Mouse (Mus musculus): ENCODE results near the gene Acot6. TPM values are rescaled to one million over a fixed set of nuclear protein-coding genes. Genes with fewer than 3 reads are reported as not detected.
A peak's percentile ranks its signal among the peaks of the same experiment; 100 is the strongest.

The Acot6 gene
- total RNA-seq, 1 experiment = 0.36 TPM

GRCm38 (mm10) chr12:84099605-84100004, 849 bp upstream of the Acot6 start:
- in situ Hi-C loops (cut with MboI; ENCODE audit: low sequenced_read_pairs in 2 of 2, unreplicated experiment in 2 of 2) = no loop called here
- H3K9ac ChIP-seq (ENCODE audit: insufficient read depth, low read depth, low read length, poor library complexity, severe bottlenecking) = no peak overlapping the region
- TF ChIP-seq MAFK (IDR thresholded peaks at IDR 0.05; ENCODE audit: insufficient read depth, low read depth, low read length) (no peak), ZNF384 (IDR thresholded peaks at IDR 0.05; ENCODE audit: low read depth, low read length) (no peak), ZC3H11A (IDR thresholded peaks at IDR 0.05; ENCODE audit: borderline replicate concordance, low read depth, low read length) (no peak), CHD2 (IDR thresholded peaks at IDR 0.05; ENCODE audit: low read depth, low read length) (no peak), HCFC1 (IDR thresholded peaks at IDR 0.05; ENCODE audit: borderline replicate concordance, insufficient read depth, low read length) (no peak)
- no peaks in the 10 kb centered on the region for H3K9me3 ChIP-seq (ENCODE audit: control insufficient read depth, insufficient read depth, low read depth, low read length)
- no peak overlapping the region for H3K27ac ChIP-seq (ENCODE audit: insufficient read depth, low read depth, low read length, poor library complexity, severe bottlenecking)
- H3K4me1 ChIP-seq (ENCODE audit: control insufficient read depth in 2 of 2, insufficient read depth in 2 of 2, low read length in 2 of 2, poor library complexity in 1 of 2) = no peaks in the 10 kb centered on the region
- H3K36me3 ChIP-seq (ENCODE audit: control insufficient read depth, insufficient read depth, low read length, poor library complexity, severe bottlenecking) = no peaks in the 10 kb centered on the region
- H3K4me3 ChIP-seq (ENCODE audit: insufficient read depth in 1 of 2, low read depth in 1 of 2, low read length in 2 of 2, poor library complexity in 1 of 2, severe bottlenecking in 1 of 2) = no peak overlapping the region
- DNase-seq (ENCODE audit: low read depth, low spot score) = no peak

- no peak overlapping the region for H3K4me3 ChIP-seq (ENCODE audit: insufficient read depth in 1 of 2, low read depth in 1 of 2, low read length in 2 of 2, poor library complexity in 1 of 2, severe bottlenecking in 1 of 2)
Observed at GRCm38 (mm10) chr12:84100071-84100470, 383 bp upstream of the Acot6 start.

GRCm38 (mm10) chr12:84101493-84101845, 1.0 kb downstream of the Acot6 start:
- in situ Hi-C loops (cut with MboI; ENCODE audit: low sequenced_read_pairs in 2 of 2, unreplicated experiment in 2 of 2) = no loop called here
- H3K4me1 ChIP-seq (ENCODE audit: control insufficient read depth in 2 of 2, insufficient read depth in 2 of 2, low read length in 2 of 2, poor library complexity in 1 of 2) = no peaks in the 10 kb centered on the region
- DNase-seq (ENCODE audit: low read depth, low spot score) = no peak
- no peak overlapping the region for H3K27ac ChIP-seq (ENCODE audit: insufficient read depth, low read depth, low read length, poor library complexity, severe bottlenecking)
- H3K4me3 ChIP-seq (ENCODE audit: insufficient read depth in 1 of 2, low read depth in 1 of 2, low read length in 2 of 2, poor library complexity in 1 of 2, severe bottlenecking in 1 of 2) = peak overlapping the region in 1 of 2 experiments; percentile 68; a peak in 3 of 4 replicates
- no peak overlapping the region for H3K9ac ChIP-seq (ENCODE audit: insufficient read depth, low read depth, low read length, poor library complexity, severe bottlenecking)
- TF ChIP-seq MAFK (IDR thresholded peaks at IDR 0.05; ENCODE audit: insufficient read depth, low read depth, low read length) (no peak), HCFC1 (IDR thresholded peaks at IDR 0.05; ENCODE audit: borderline replicate concordance, insufficient read depth, low read length) (no peak), CHD2 (IDR thresholded peaks at IDR 0.05; ENCODE audit: low read depth, low read length) (no peak), ZNF384 (IDR thresholded peaks at IDR 0.05; ENCODE audit: low read depth, low read length) (no peak), ZC3H11A (IDR thresholded peaks at IDR 0.05; ENCODE audit: borderline replicate concordance, low read depth, low read length) (no peak)
- no peaks in the 10 kb centered on the region for H3K36me3 ChIP-seq (ENCODE audit: control insufficient read depth, insufficient read depth, low read length, poor library complexity, severe bottlenecking)
- no peaks in the 10 kb centered on the region for H3K9me3 ChIP-seq (ENCODE audit: control insufficient read depth, insufficient read depth, low read depth, low read length)

More at GRCm38 (mm10) chr12:84100071-84100470, 383 bp upstream of the Acot6 start:
- H3K36me3 ChIP-seq (ENCODE audit: control insufficient read depth, insufficient read depth, low read length, poor library complexity, severe bottlenecking) = no peaks in the 10 kb centered on the region
- DNase-seq (ENCODE audit: low read depth, low spot score) = no peak
- TF ChIP-seq MAFK (IDR thresholded peaks at IDR 0.05; ENCODE audit: insufficient read depth, low read depth, low read length) (no peak), ZC3H11A (IDR thresholded peaks at IDR 0.05; ENCODE audit: borderline replicate concordance, low read depth, low read length) (no peak), ZNF384 (IDR thresholded peaks at IDR 0.05; ENCODE audit: low read depth, low read length) (no peak), CHD2 (IDR thresholded peaks at IDR 0.05; ENCODE audit: low read depth, low read length) (no peak), HCFC1 (IDR thresholded peaks at IDR 0.05; ENCODE audit: borderline replicate concordance, insufficient read depth, low read length) (no peak)
- H3K27ac ChIP-seq (ENCODE audit: insufficient read depth, low read depth, low read length, poor library complexity, severe bottlenecking) = no peak overlapping the region
- H3K4me1 ChIP-seq (ENCODE audit: control insufficient read depth in 2 of 2, insufficient read depth in 2 of 2, low read length in 2 of 2, poor library complexity in 1 of 2) = no peaks in the 10 kb centered on the region
- in situ Hi-C loops (cut with MboI; ENCODE audit: low sequenced_read_pairs in 2 of 2, unreplicated experiment in 2 of 2) = no loop called here
- H3K9me3 ChIP-seq (ENCODE audit: control insufficient read depth, insufficient read depth, low read depth, low read length) = no peaks in the 10 kb centered on the region
- no peak overlapping the region for H3K9ac ChIP-seq (ENCODE audit: insufficient read depth, low read depth, low read length, poor library complexity, severe bottlenecking)

- Histone ChIP-seq H3K4me3 (ENCODE audit: insufficient read depth in 1 of 2, low read depth in 1 of 2, low read length in 2 of 2, poor library complexity in 1 of 2, severe bottlenecking in 1 of 2) (no peak overlapping the region), H3K9me3 (ENCODE audit: control insufficient read depth, insufficient read depth, low read depth, low read length) (no peaks in the 10 kb centered on the region), H3K4me1 (ENCODE audit: control insufficient read depth in 2 of 2, insufficient read depth in 2 of 2, low read length in 2 of 2, poor library complexity in 1 of 2) (no peaks in the 10 kb centered on the region), H3K36me3 (ENCODE audit: control insufficient read depth, insufficient read depth, low read length, poor library complexity, severe bottlenecking) (no peaks in the 10 kb centered on the region), H3K9ac (ENCODE audit: insufficient read depth, low read depth, low read length, poor library complexity, severe bottlenecking) (no peak overlapping the region), H3K27ac (ENCODE audit: insufficient read depth, low read depth, low read length, poor library complexity, severe bottlenecking) (no peak overlapping the region)
- TF ChIP-seq CHD2 (IDR thresholded peaks at IDR 0.05; ENCODE audit: low read depth, low read length) (no peak), ZC3H11A (IDR thresholded peaks at IDR 0.05; ENCODE audit: borderline replicate concordance, low read depth, low read length) (no peak), HCFC1 (IDR thresholded peaks at IDR 0.05; ENCODE audit: borderline replicate concordance, insufficient read depth, low read length) (no peak), ZNF384 (IDR thresholded peaks at IDR 0.05; ENCODE audit: low read depth, low read length) (no peak), MAFK (IDR thresholded peaks at IDR 0.05; ENCODE audit: insufficient read depth, low read depth, low read length) (no peak)
- no peak for DNase-seq (ENCODE audit: low read depth, low spot score)
- in situ Hi-C loops (cut with MboI; ENCODE audit: low sequenced_read_pairs in 2 of 2, unreplicated experiment in 2 of 2) = no loop called here
Observed at GRCm38 (mm10) chr12:84107012-84107411, 6.6 kb downstream of the Acot6 start.

GRCm38 (mm10) chr12:84107692-84108091, 7.2 kb downstream of the Acot6 start:
- in situ Hi-C loops (cut with MboI; ENCODE audit: low sequenced_read_pairs in 2 of 2, unreplicated experiment in 2 of 2) = no loop called here

More at GRCm38 (mm10) chr12:84107692-84108091, 7.2 kb downstream of the Acot6 start:
- Histone ChIP-seq H3K27ac (ENCODE audit: insufficient read depth, low read depth, low read length, poor library complexity, severe bottlenecking) (no peak overlapping the region), H3K9ac (ENCODE audit: insufficient read depth, low read depth, low read length, poor library complexity, severe bottlenecking) (no peak overlapping the region), H3K36me3 (ENCODE audit: control insufficient read depth, insufficient read depth, low read length, poor library complexity, severe bottlenecking) (no peaks in the 10 kb centered on the region), H3K4me3 (ENCODE audit: insufficient read depth in 1 of 2, low read depth in 1 of 2, low read length in 2 of 2, poor library complexity in 1 of 2, severe bottlenecking in 1 of 2) (no peak overlapping the region), H3K9me3 (ENCODE audit: control insufficient read depth, insufficient read depth, low read depth, low read length) (no peaks in the 10 kb centered on the region), H3K4me1 (ENCODE audit: control insufficient read depth in 2 of 2, insufficient read depth in 2 of 2, low read length in 2 of 2, poor library complexity in 1 of 2) (no peaks in the 10 kb centered on the region)
- TF ChIP-seq ZC3H11A (IDR thresholded peaks at IDR 0.05; ENCODE audit: borderline replicate concordance, low read depth, low read length) (no peak), MAFK (IDR thresholded peaks at IDR 0.05; ENCODE audit: insufficient read depth, low read depth, low read length) (no peak), HCFC1 (IDR thresholded peaks at IDR 0.05; ENCODE audit: borderline replicate concordance, insufficient read depth, low read length) (no peak), CHD2 (IDR thresholded peaks at IDR 0.05; ENCODE audit: low read depth, low read length) (no peak), ZNF384 (IDR thresholded peaks at IDR 0.05; ENCODE audit: low read depth, low read length) (no peak)
- no peak for DNase-seq (ENCODE audit: low read depth, low spot score)

Measured in ES-E14 (cell line).